Mouse (Mus musculus) neutrophil, adult 5-6 weeks (primary cell): ENCODE data around the gene Cd80. TPM values are rescaled to one million over a fixed set of nuclear protein-coding genes. Genes with fewer than 3 reads are reported as not detected.

ENCODE experiments used
- ATAC-seq: fragments of 151-379, 151-347 bp; 2 replicates; pipeline ENCODE4 v1.8.0; 2017; ENCODE audit warnings: mild to moderate bottlenecking, moderate TSS enrichment; ENCODE audit not compliant: insufficient number of reproducible peaks, poor library complexity, low FRiP score, severe bottlenecking; ENCODE audit errors: extremely low read depth
- total RNA-seq: library from RNA; stranded (forward); fragments of 200-1000 nt; gene quantifications from 2 replicates; pipeline ENCODE4 v1.2.3, GENCODE M21; 2017

The Cd80 gene
- total RNA-seq: 16.6 and 18.4 TPM in 2 replicates

GRCm38 (mm10) chr16:38455511-38456418 is at the start of gene Cd80:
Gene Cd80 (plus strand): TSS chr16:38455561.
- no peak for ATAC-seq

- no peak for ATAC-seq
Measured at GRCm38 (mm10) chr16:38406293-38406692, 49.1 kb upstream of the Cd80 start.

- ATAC-seq: peak; percentile 35; the same call in 1 of the 2 replicates
Measured at GRCm38 (mm10) chr16:38406708-38407107, 48.7 kb upstream of the Cd80 start.

GRCm38 (mm10) chr16:38407584-38407983 is 47.8 kb upstream of the Cd80 start:
- no peak for ATAC-seq

- ATAC-seq: no peak
Measured at GRCm38 (mm10) chr16:38408416-38408815, 46.9 kb upstream of the Cd80 start.

GRCm38 (mm10) chr16:38414953-38415352 is 40.4 kb upstream of the Cd80 start:
- ATAC-seq: no peak

- ATAC-seq: no peak
Measured at GRCm38 (mm10) chr16:38425374-38425773, 30.0 kb upstream of the Cd80 start.

GRCm38 (mm10) chr16:38425799-38426198 is 29.6 kb upstream of the Cd80 start:
- no peak for ATAC-seq

- no peak for ATAC-seq
Measured at GRCm38 (mm10) chr16:38431446-38432185, 23.7 kb upstream of the Cd80 start.

GRCm38 (mm10) chr16:38432498-38433425 is 22.6 kb upstream of the Cd80 start, which contains the start of gene Pla1a:
Gene Pla1a (minus strand): TSS chr16:38433145.
- ATAC-seq: no peak

GRCm38 (mm10) chr16:38433514-38433913 is 21.8 kb upstream of the Cd80 start:
- no peak for ATAC-seq

GRCm38 (mm10) chr16:38434295-38434795 is 21.0 kb upstream of the Cd80 start:
- ATAC-seq: no peak

- ATAC-seq: no peak
Measured at GRCm38 (mm10) chr16:38439190-38439589, 16.2 kb upstream of the Cd80 start.

GRCm38 (mm10) chr16:38440403-38440802 is 15.0 kb upstream of the Cd80 start:
- no peak for ATAC-seq

- ATAC-seq: no peak
Measured at GRCm38 (mm10) chr16:38441611-38442010, 13.8 kb upstream of the Cd80 start.

GRCm38 (mm10) chr16:38442216-38442615 is 13.1 kb upstream of the Cd80 start:
- no peak for ATAC-seq

- ATAC-seq: no peak
Measured at GRCm38 (mm10) chr16:38443721-38444464, 11.5 kb upstream of the Cd80 start.

- ATAC-seq: no peak
Measured at GRCm38 (mm10) chr16:38445046-38445445, 10.3 kb upstream of the Cd80 start.
